Mouse (Mus musculus) erythroblast, embryonic 14.5 days (primary cell): ENCODE data around the gene Rragd.

Experiments
- GATA1 ChIP-seq: IDR thresholded peaks from 2 replicates; pipeline ENCODE4 v1.6.1; 2012; ENCODE audit warnings: low read length, inconsistent platforms, mixed read lengths
- TAL1 ChIP-seq: IDR thresholded peaks from 3 replicates; pipeline ENCODE4 v1.6.1; 2012; ENCODE audit warnings: low read length, inconsistent platforms, mixed read lengths

GRCm38 (mm10) chr4:32956423-32956822, 26.4 kb upstream of the Rragd start:
- TF ChIP-seq TAL1: no peak
- TF ChIP-seq GATA1: no peak
